Mouse (Mus musculus): Measurements from ENCODE around the gene Vac14. TPM values are rescaled to one million over a fixed set of nuclear protein-coding genes. Genes with fewer than 3 reads are reported as not detected.

Gene Vac14
- polyA plus RNA-seq (2014; fragmentation: Illumina TruSeq; extraction: RNeasy Lipid Tissue Mini Kit (QIAGEN cat#74804); ENCODE audit: low read depth, low replicate concordance), result 2.8 TPM

DNA sequence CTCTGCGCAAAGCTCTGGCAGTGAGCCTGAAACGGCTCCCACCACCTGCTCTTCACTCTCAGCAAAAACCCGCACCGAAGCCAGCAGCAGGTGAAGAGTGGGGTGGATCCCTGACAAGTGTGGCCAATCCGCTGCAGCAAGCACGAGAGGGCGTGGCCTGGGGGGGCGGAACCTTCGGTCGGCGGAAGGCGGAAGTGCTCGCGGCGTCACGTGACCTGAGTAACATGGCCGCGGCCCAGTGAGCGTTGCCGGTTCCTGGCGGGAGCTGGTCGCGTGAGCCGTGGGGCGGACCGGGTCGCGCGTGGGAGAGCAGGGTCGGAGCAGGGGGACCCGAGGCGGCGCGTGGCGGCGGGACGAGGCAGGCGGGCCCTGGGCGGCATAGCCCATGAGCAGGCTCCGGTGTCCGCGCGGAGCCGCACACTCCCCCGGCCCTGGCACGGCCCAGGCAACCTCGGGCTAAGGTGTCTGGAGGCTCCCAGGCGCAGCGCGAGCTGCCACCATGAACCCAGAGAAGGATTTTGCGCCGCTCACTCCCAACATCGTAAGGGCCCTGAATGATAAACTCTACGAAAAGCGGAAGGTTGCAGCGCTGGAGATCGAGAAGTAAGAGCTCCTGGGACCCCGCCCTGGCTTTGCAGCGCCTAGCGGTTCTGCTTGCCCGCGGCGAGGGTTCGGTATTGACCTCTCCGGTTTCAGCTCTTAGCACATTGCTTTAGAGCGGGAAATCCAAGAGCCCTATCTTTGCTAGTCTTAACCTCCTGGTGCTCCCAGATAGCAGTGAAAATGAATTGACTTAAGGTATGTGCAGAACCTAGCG lies at the start of gene Vac14:
Gene Vac14, plus strand, starts transcription at position 195 of the 817 bp plus-strand sequence.

DNA sequence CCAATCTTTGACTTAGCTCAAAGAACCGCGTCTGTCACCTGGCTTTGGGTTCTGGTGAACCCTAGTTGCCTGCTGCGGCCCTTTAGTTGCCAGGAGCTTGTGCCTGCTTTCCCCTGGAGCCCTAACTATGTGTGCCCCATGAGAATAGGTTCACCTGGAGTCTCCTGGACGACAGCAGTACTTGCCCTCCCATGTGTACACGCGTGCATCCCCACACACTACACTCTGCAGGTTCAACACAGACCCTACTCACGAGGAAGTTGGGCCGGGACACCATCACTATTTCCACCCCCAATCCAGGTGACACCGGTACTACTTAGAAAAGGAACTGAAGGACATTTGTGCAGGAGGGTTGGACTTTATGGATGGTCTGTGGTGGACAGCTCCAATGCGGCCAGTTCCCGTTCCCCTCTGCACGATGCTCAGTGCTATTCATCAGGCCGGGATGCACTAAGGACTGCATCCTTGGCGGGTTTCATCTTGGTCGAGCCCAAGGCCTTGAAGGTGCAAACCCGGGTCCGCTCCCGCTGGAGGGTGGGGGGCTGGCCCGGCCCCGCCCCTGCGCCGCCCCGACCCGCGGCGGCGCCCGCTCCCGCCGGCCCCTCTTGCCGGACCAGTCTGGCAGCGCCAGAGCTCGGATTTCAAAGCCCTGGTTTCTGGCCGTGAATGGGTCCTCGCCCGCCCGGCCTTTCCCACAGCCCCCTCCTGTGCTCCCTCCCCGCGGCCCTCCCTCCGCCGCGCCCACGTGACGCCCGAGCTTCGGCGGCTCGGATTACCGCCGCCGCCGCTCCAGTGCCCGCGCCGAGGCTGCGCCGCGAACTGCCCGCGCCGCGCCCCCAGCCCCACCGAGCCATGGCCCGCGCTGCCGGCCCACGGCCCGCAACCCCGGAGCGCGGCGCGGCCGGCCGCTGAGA lies 102.6 kb downstream of the Vac14 start, which contains the start of gene Mtss1l:
Gene Mtss1l, plus strand, starts transcription at position 792 of the 914 bp plus-strand sequence.

Other genes with a start within 250 kb of the Vac14 start
- gene Mtss1l, start 102.9 kb downstream of the Vac14 start, polyA plus RNA-seq (2014; fragmentation: Illumina TruSeq; extraction: RNeasy Lipid Tissue Mini Kit (QIAGEN cat#74804); ENCODE audit: low read depth, low replicate concordance), result 0.93 TPM
- gene Il34, start 187.3 kb downstream of the Vac14 start, polyA plus RNA-seq (2014; fragmentation: Illumina TruSeq; extraction: RNeasy Lipid Tissue Mini Kit (QIAGEN cat#74804); ENCODE audit: low read depth, low replicate concordance), result 0.32 TPM
- gene Cog4, start 228.0 kb downstream of the Vac14 start, polyA plus RNA-seq (2014; fragmentation: Illumina TruSeq; extraction: RNeasy Lipid Tissue Mini Kit (QIAGEN cat#74804); ENCODE audit: low read depth, low replicate concordance), result 13.7 TPM
- gene Sf3b3, start 228.2 kb downstream of the Vac14 start, polyA plus RNA-seq (2014; fragmentation: Illumina TruSeq; extraction: RNeasy Lipid Tissue Mini Kit (QIAGEN cat#74804); ENCODE audit: low read depth, low replicate concordance), result 21.7 TPM